Mouse (Mus musculus): ENCODE results near the gene Ndst4. TPM values are rescaled to one million over a fixed set of nuclear protein-coding genes. Genes with fewer than 3 reads are reported as not detected.

Ndst4 gene
- 0.98 and 1.2 TPM in 2 replicates for polyA plus RNA-seq (2016; fragmentation: Nextera tagmentation; extraction: Ambion mirVana)

- Histone ChIP-seq H3K4me3 (peak within 1 kb of the TSS; percentile 39), H3K27ac (replicated peaks) (peak within 1 kb of the TSS; percentile 70; the same call in 1 of the 2 replicates), H3K36me3 (no peaks in the 10 kb centered on the region), H3K9me3 (no peaks in the 10 kb centered on the region), H3K4me1 (peaks cover 6% of the 10 kb centered on the region; the same call in 1 of the 2 replicates), H3K9ac (replicated peaks) (peak within 1 kb of the TSS; percentile 31), H3K27me3 (no peaks in the 10 kb centered on the region), H3K4me2 (replicated peaks) (peak within 1 kb of the TSS; percentile 55)
- WGBS, result 10% methylated on average over 14 of the region's 14 CpGs
- ATAC-seq (ENCODE audit: low FRiP score, low read depth), result peak; percentile 97
These were observed at the start of gene Ndst4 for GRCm38 (mm10) chr3:125403601-125404396. TSS of gene Ndst4 (plus strand) at chr3:125404076.

- 93% methylated on average over 3 of the region's 3 CpGs for WGBS
- Histone ChIP-seq H3K27me3 (no peaks in the 10 kb centered on the region), H3K9ac (replicated peaks) (no peak overlapping the region), H3K4me2 (replicated peaks) (no peak overlapping the region), H3K27ac (replicated peaks) (no peak overlapping the region), H3K9me3 (no peaks in the 10 kb centered on the region), H3K4me1 (no peaks in the 10 kb centered on the region), H3K4me3 (no peak overlapping the region), H3K36me3 (no peaks in the 10 kb centered on the region)
- ATAC-seq (ENCODE audit: low FRiP score, low read depth), result no peak
These were observed 6.4 kb upstream of the Ndst4 start for GRCm38 (mm10) chr3:125397443-125397842.

GRCm38 (mm10) chr3:125406456-125406855 is 2.6 kb downstream of the Ndst4 start:
- Histone ChIP-seq H3K4me1 (peaks cover 6% of the 10 kb centered on the region; the same call in 1 of the 2 replicates), H3K27me3 (no peaks in the 10 kb centered on the region), H3K4me3 (no peak overlapping the region), H3K4me2 (replicated peaks) (no peak overlapping the region), H3K36me3 (no peaks in the 10 kb centered on the region), H3K27ac (replicated peaks) (no peak overlapping the region), H3K9ac (replicated peaks) (no peak overlapping the region), H3K9me3 (no peaks in the 10 kb centered on the region)
- 83% methylated on average over 2 of the region's 2 CpGs for whole genome bisulfite sequencing
- no peak for ATAC-seq (ENCODE audit: low FRiP score, low read depth)

- no peaks in the 10 kb centered on the region for H3K9me3 ChIP-seq
- H3K36me3 ChIP-seq, result no peaks in the 10 kb centered on the region
- WGBS, result 83% methylated on average over 3 of the region's 3 CpGs
- no peak overlapping the region for H3K4me3 ChIP-seq
- no peaks in the 10 kb centered on the region for H3K27me3 ChIP-seq
- no peak overlapping the region for H3K4me2 ChIP-seq (replicated peaks)
- no peak overlapping the region for H3K9ac ChIP-seq (replicated peaks)
- ATAC-seq (ENCODE audit: low FRiP score, low read depth), result no peak
- peaks cover 6% of the 10 kb centered on the region; the same call in 1 of the 2 replicates for H3K4me1 ChIP-seq
- H3K27ac ChIP-seq (replicated peaks), result no peak overlapping the region
These were observed 3.1 kb downstream of the Ndst4 start for GRCm38 (mm10) chr3:125406991-125407390.

- no peak overlapping the region for H3K4me3 ChIP-seq
- H3K4me1 ChIP-seq, result no peaks in the 10 kb centered on the region
- H3K9ac ChIP-seq (replicated peaks), result no peak overlapping the region
- H3K27ac ChIP-seq (replicated peaks), result no peak overlapping the region
- 43% methylated on average over 6 of the region's 6 CpGs for WGBS
- no peaks in the 10 kb centered on the region for H3K9me3 ChIP-seq
- H3K36me3 ChIP-seq, result no peaks in the 10 kb centered on the region
- peak; percentile 44; the same call in 1 of the 2 replicates for ATAC-seq (ENCODE audit: low FRiP score, low read depth)
- H3K4me2 ChIP-seq (replicated peaks), result no peak overlapping the region
- no peaks in the 10 kb centered on the region for H3K27me3 ChIP-seq
These were observed 63.2 kb downstream of the Ndst4 start for GRCm38 (mm10) chr3:125466894-125467652.

GRCm38 (mm10) chr3:125510102-125510501 is 106.2 kb downstream of the Ndst4 start:
- ATAC-seq (ENCODE audit: low FRiP score, low read depth), result no peak
- Histone ChIP-seq H3K27me3 (no peaks in the 10 kb centered on the region), H3K4me3 (no peak overlapping the region), H3K9ac (replicated peaks) (no peak overlapping the region), H3K36me3 (no peaks in the 10 kb centered on the region), H3K9me3 (no peaks in the 10 kb centered on the region), H3K27ac (replicated peaks) (no peak overlapping the region), H3K4me2 (replicated peaks) (no peak overlapping the region), H3K4me1 (no peaks in the 10 kb centered on the region)
- 89% methylated on average over 5 of the region's 5 CpGs for WGBS

GRCm38 (mm10) chr3:125533371-125533770 is 129.5 kb downstream of the Ndst4 start:
- no peak overlapping the region for H3K27ac ChIP-seq (replicated peaks)
- WGBS, result 83% methylated on average over 8 of the region's 8 CpGs
- ATAC-seq (ENCODE audit: low FRiP score, low read depth), result no peak
- H3K9ac ChIP-seq (replicated peaks), result no peak overlapping the region
- no peak overlapping the region for H3K4me2 ChIP-seq (replicated peaks)
- H3K36me3 ChIP-seq, result no peaks in the 10 kb centered on the region
- H3K4me1 ChIP-seq, result no peaks in the 10 kb centered on the region
- no peaks in the 10 kb centered on the region for H3K27me3 ChIP-seq
- no peak overlapping the region for H3K4me3 ChIP-seq
- no peaks in the 10 kb centered on the region for H3K9me3 ChIP-seq

- H3K36me3 ChIP-seq, result no peaks in the 10 kb centered on the region
- WGBS, result 84% methylated on average over 2 of the region's 2 CpGs
- no peaks in the 10 kb centered on the region for H3K27me3 ChIP-seq
- ATAC-seq (ENCODE audit: low FRiP score, low read depth), result no peak
- no peaks in the 10 kb centered on the region for H3K4me1 ChIP-seq
- no peak overlapping the region for H3K9ac ChIP-seq (replicated peaks)
- no peak overlapping the region for H3K4me2 ChIP-seq (replicated peaks)
- H3K4me3 ChIP-seq, result no peak overlapping the region
- no peaks in the 10 kb centered on the region for H3K9me3 ChIP-seq
- no peak overlapping the region for H3K27ac ChIP-seq (replicated peaks)
These were observed 166.7 kb downstream of the Ndst4 start for GRCm38 (mm10) chr3:125570602-125571001.

- Histone ChIP-seq H3K4me3 (no peak overlapping the region), H3K4me2 (replicated peaks) (no peak overlapping the region), H3K9me3 (no peaks in the 10 kb centered on the region), H3K36me3 (no peaks in the 10 kb centered on the region), H3K9ac (replicated peaks) (no peak overlapping the region), H3K4me1 (no peaks in the 10 kb centered on the region), H3K27me3 (no peaks in the 10 kb centered on the region), H3K27ac (replicated peaks) (no peak overlapping the region)
- ATAC-seq (ENCODE audit: low FRiP score, low read depth), result no peak
- WGBS, result 68% methylated on average over 2 of the region's 2 CpGs
These were observed 228.4 kb downstream of the Ndst4 start for GRCm38 (mm10) chr3:125632233-125632632.

GRCm38 (mm10) chr3:125655009-125655635 is 251.2 kb downstream of the Ndst4 start:
- peak; percentile 56; the same call in 1 of the 2 replicates for ATAC-seq (ENCODE audit: low FRiP score, low read depth)
- WGBS, result 29% methylated on average over 3 of the region's 3 CpGs
- Histone ChIP-seq H3K9ac (replicated peaks) (no peak overlapping the region), H3K4me2 (replicated peaks) (no peak overlapping the region), H3K27ac (replicated peaks) (no peak overlapping the region), H3K36me3 (no peaks in the 10 kb centered on the region), H3K4me1 (peaks cover 1% of the 10 kb centered on the region; the same call in 1 of the 2 replicates), H3K27me3 (no peaks in the 10 kb centered on the region), H3K4me3 (no peak overlapping the region), H3K9me3 (no peaks in the 10 kb centered on the region)

GRCm38 (mm10) chr3:125660114-125660717 is 256.3 kb downstream of the Ndst4 start:
- H3K4me1 ChIP-seq, result peaks cover 4% of the 10 kb centered on the region; the same call in 1 of the 2 replicates
- H3K27me3 ChIP-seq, result no peaks in the 10 kb centered on the region
- H3K4me2 ChIP-seq (replicated peaks), result no peak overlapping the region
- H3K4me3 ChIP-seq, result no peak overlapping the region
- no peak overlapping the region for H3K27ac ChIP-seq (replicated peaks)
- H3K9me3 ChIP-seq, result no peaks in the 10 kb centered on the region
- no peak overlapping the region for H3K9ac ChIP-seq (replicated peaks)
- H3K36me3 ChIP-seq, result no peaks in the 10 kb centered on the region
- WGBS, result 54% methylated on average over 3 of the region's 3 CpGs
- peak; percentile 93 for ATAC-seq (ENCODE audit: low FRiP score, low read depth)

Data from midbrain, embryonic 12.5 days (tissue).